Mouse (Mus musculus) liver, postnatal 0 days (tissue): ENCODE measurements around the gene Asah2. TPM values are rescaled to one million over a fixed set of nuclear protein-coding genes. Genes with fewer than 3 reads are reported as not detected.

Experiments
- ATAC-seq: fragments of 200-750 bp; cut with Nextera tagmentation; 2 replicates; pipeline ENCODE4 v1.8.0; 2017; ENCODE audit warnings: mild to moderate bottlenecking, moderate library complexity
- DNase-seq: peaks from one replicate; pipeline ENCODE4 v3.0.0-alpha.2; 2016
- H3K27ac ChIP-seq: fragments of 300-500 bp; sonication (generic); 2 replicates; pipeline ENCODE4 v1.5.1; 2014; ENCODE audit warnings: antibody characterized with exemption, moderate library complexity, mild to moderate bottlenecking, low read depth
- H3K27me3 ChIP-seq: fragments of 300-500 bp; sonication (generic); 2 replicates; pipeline ENCODE4 v1.6.1; 2014; ENCODE audit warnings: low read length, control low read depth, mixed read lengths; ENCODE audit not compliant: insufficient read depth
- H3K36me3 ChIP-seq: fragments of 300-500 bp; sonication (generic); replicated peaks from 2 replicates; pipeline ENCODE4 v1.6.1; 2014; ENCODE audit warnings: mild to moderate bottlenecking, control low read depth, low read length, moderate library complexity, mixed read lengths; ENCODE audit not compliant: insufficient read depth
- H3K4me1 ChIP-seq: fragments of 300-500 bp; sonication (generic); 2 replicates; pipeline ENCODE4 v1.6.1; 2014; ENCODE audit warnings: antibody characterized with exemption, mild to moderate bottlenecking, control low read depth; ENCODE audit not compliant: insufficient read depth
- H3K4me2 ChIP-seq: fragments of 300-500 bp; sonication (generic); 2 replicates; pipeline ENCODE4 v1.6.1; 2014; ENCODE audit warnings: low read depth, mild to moderate bottlenecking, low read length, moderate library complexity, mixed read lengths
- H3K4me3 ChIP-seq: fragments of 300-500 bp; sonication (generic); 2 replicates; pipeline ENCODE4 v1.5.1; 2014; ENCODE audit warnings: low read depth, low read length
- H3K9ac ChIP-seq: fragments of 300-500 bp; sonication (generic); replicated peaks from 2 replicates; pipeline ENCODE4 v1.6.1; 2014; ENCODE audit warnings: mild to moderate bottlenecking, moderate library complexity
- H3K9me3 ChIP-seq: fragments of 300-500 bp; sonication (generic); 2 replicates; pipeline ENCODE4 v1.6.1; 2016; ENCODE audit warnings: mild to moderate bottlenecking, control low read depth, low read length, mixed read lengths
- CTCF ChIP-seq: sonication (generic); IDR thresholded peaks from 2 replicates; pipeline ENCODE4 v1.5.1; 2016; ENCODE audit warnings: antibody characterized with exemption, low read depth
- EP300 ChIP-seq: IDR thresholded peaks from 2 replicates; pipeline ENCODE4 v1.6.1; 2016; ENCODE audit warnings: antibody characterized with exemption, low read depth, mild to moderate bottlenecking
- WGBS: fragments of 180-500 bp; shearing (Covaris S2); extraction: QIAGEN DNeasy Blood & Tissue Kit; methylation state at CpG from one replicate; pipeline ENCODE4 v1.1.7; 2014; ENCODE audit not compliant: insufficient replicate concordance; 5-methylcytosine and 5-hydroxymethylcytosine counted together
- polyA plus RNA-seq: library from polyadenylated mRNA; unstranded; fragments of >200 nt; fragmentation: Nextera tagmentation; extraction: Ambion mirVana; gene quantifications from 2 replicates; pipeline ENCODE4 v1.2.1, GENCODE M21; 2015

Asah2 gene
- polyA plus RNA-seq, 1 experiment from 2014 or later: 0.65 TPM

DNA sequence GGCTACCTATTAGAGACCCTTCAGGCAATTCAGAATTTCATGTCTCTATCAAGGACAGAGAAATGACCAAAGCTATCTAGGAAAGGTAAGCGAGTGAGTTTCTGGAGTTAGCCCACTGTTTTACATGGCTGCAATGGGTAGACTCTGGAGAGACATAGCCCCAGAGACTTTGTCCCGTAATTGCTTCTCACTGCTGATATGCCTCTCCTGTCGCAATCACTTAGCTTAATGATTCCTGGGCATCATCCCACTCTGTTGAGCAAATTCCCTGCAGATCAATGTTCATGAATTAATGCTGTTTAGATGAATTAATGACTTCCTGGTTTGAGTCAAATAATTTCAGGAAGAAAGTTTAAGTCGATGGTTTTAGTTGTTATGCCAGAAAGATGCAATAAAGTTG, 153.3 kb downstream of the Asah2 start:
- DNase-seq: no peak
- no peaks in the 10 kb centered on the region for H3K9me3 ChIP-seq
- no peak overlapping the region for H3K4me2 ChIP-seq
- WGBS: 65% methylated on average over 4 of the region's 4 CpGs
- ATAC-seq: peak; percentile 56
- no peaks in the 10 kb centered on the region for H3K36me3 ChIP-seq
- peaks cover 4% of the 10 kb centered on the region; the same call in 1 of the 2 replicates for H3K4me1 ChIP-seq
- TF ChIP-seq CTCF (no peak), EP300 (no peak)
- H3K4me3 ChIP-seq: no peak overlapping the region
- no peak overlapping the region for H3K27ac ChIP-seq
- H3K9ac ChIP-seq: no peak overlapping the region
- H3K27me3 ChIP-seq: no peaks in the 10 kb centered on the region

DNA sequence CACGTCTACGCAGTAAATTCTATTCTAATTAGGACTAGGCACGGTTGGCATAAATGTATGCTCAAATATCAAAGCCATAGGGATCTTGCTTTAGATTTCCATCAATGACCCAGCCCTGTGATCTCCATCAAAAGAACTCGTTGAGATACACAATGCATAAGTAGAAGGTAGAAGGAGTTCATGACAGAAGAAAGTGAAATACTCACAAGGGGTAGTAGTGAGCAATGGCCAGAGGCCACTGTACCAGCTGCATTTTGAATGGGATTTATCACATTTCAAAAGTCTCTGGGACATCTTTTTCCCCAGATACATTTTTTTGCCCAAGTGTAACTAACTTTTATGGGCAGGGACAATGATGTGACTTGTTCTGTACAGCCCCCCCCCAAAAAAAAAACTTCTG, 153.7 kb downstream of the Asah2 start:
- H3K4me2 ChIP-seq: no peak overlapping the region
- DNase-seq: no peak
- no peak overlapping the region for H3K9ac ChIP-seq
- TF ChIP-seq EP300: no peak
- no peak for TF ChIP-seq CTCF
- H3K9me3 ChIP-seq: no peaks in the 10 kb centered on the region
- 78% methylated on average over 4 of the region's 4 CpGs for WGBS
- no peaks in the 10 kb centered on the region for H3K27me3 ChIP-seq
- no peak overlapping the region for H3K4me3 ChIP-seq
- H3K27ac ChIP-seq: no peak overlapping the region
- no peak for ATAC-seq
- peaks cover 4% of the 10 kb centered on the region; the same call in 1 of the 2 replicates for H3K4me1 ChIP-seq
- H3K36me3 ChIP-seq: no peaks in the 10 kb centered on the region

DNA sequence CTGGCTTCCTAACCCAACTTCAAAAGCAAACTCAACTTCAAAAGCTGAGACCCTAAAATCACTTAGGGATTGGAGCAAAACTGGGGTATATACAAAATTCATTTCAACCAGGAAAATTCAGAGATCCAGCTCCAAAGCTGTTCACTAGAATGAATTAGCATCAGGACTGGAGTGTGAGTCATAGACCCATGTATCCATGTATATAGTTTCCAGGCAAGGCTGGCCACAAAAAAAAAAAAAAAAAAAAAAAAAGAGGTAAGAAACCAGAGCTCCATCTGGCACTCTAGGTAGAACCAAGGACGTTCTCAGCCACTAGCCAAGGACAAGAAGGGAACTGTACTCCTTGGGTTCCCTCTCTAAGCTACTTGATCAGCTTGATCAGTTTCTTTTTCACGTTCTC, 154.2 kb downstream of the Asah2 start:
- Histone ChIP-seq H3K9me3 (no peaks in the 10 kb centered on the region), H3K9ac (no peak overlapping the region), H3K27me3 (no peaks in the 10 kb centered on the region), H3K4me1 (peaks cover 4% of the 10 kb centered on the region; the same call in 1 of the 2 replicates), H3K27ac (no peak overlapping the region), H3K36me3 (no peaks in the 10 kb centered on the region), H3K4me3 (no peak overlapping the region), H3K4me2 (no peak overlapping the region)
- 81% methylated on average over 2 of the region's 2 CpGs for WGBS
- ATAC-seq (no peak), DNase-seq (no peak)
- TF ChIP-seq EP300 (no peak), CTCF (no peak)

DNA sequence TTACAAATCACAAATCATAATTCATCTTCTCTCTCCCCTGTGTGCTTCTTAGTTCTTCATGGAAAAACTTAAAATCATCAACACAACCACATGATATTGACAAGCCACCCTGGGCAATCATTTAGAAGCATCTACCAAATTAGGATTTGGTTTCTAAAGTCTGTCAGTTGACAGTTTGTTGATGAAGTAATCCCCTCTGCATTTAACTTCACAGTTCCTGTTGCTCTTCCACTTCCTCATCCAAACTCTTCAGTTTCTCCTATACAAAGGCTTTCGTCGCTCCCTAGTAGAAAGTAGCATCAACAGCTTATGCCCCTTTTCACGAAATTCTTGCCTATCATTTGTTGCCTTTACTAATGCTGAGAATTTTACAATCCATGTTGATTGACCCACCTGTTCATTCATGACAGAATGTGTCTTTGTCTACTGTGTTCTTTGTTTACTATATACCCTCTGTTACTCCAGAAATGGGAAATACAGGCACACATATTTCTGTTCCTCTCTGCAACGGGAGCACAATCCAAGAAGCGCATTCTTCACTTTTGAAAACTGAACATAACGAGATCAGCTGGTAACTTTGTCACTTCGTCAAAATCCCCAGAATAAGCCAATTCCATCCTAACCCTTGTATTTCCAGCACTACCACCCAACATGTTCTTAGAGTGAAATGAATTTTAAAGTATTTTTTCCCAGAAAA, 157.1 kb downstream of the Asah2 start:
- 45% methylated on average over 7 of the region's 7 CpGs for WGBS
- TF ChIP-seq CTCF (no peak), EP300 (no peak)
- Histone ChIP-seq H3K9me3 (no peaks in the 10 kb centered on the region), H3K27me3 (no peaks in the 10 kb centered on the region), H3K4me2 (no peak overlapping the region), H3K9ac (no peak overlapping the region), H3K27ac (peak overlapping the region; percentile 36), H3K4me1 (0 out of 2 replicates have a peak, but pooled peaks cover under 1% of the 10 kb centered on the region), H3K4me3 (no peak overlapping the region), H3K36me3 (0 out of 2 replicates have a peak, but pooled peaks cover 2% of the 10 kb centered on the region)
- no peak for ATAC-seq
- no peak for DNase-seq

Other genes with a start within 250 kb of the Asah2 start
- 8.8 and 11.5 TPM in 2 replicates for gene A1cf, start 239.4 kb downstream of the Asah2 start, polyA plus RNA-seq